Mouse (Mus musculus) lung, embryonic 16.5 days (tissue): ENCODE measurements at regions not wholly inside any gene's neighbourhood (a gene's known extent, or its start where the extent isn't known, plus 50 kb on each side); places are given as distances from the start of the nearest gene placed in this dataset.

ENCODE experiments used
- ATAC-seq: fragments of 200-750 bp; cut with Nextera tagmentation; 2 replicates; pipeline ENCODE4 v1.8.0; 2017; ENCODE audit warnings: low read depth, mild to moderate bottlenecking, moderate library complexity
- H3K27ac ChIP-seq: fragments of 300-500 bp; sonication (generic); 2 replicates; pipeline ENCODE4 v1.5.1; 2014; ENCODE audit warnings: mild to moderate bottlenecking, control low read depth, low read length
- H3K27me3 ChIP-seq: fragments of 300-500 bp; sonication (generic); 2 replicates; pipeline ENCODE4 v1.6.1; 2014; ENCODE audit warnings: low read depth, low read length, mixed read lengths; ENCODE audit not compliant: control insufficient read depth, insufficient read depth
- H3K36me3 ChIP-seq: fragments of 300-500 bp; sonication (generic); 2 replicates; pipeline ENCODE4 v1.6.1; 2014; ENCODE audit warnings: low read length; ENCODE audit not compliant: control insufficient read depth, insufficient read depth
- H3K4me1 ChIP-seq: fragments of 300-500 bp; sonication (generic); replicated peaks from 2 replicates; pipeline ENCODE4 v1.6.1; 2014; ENCODE audit warnings: low read length, mixed read lengths; ENCODE audit not compliant: control insufficient read depth, insufficient read depth
- H3K4me2 ChIP-seq: fragments of 300-500 bp; sonication (generic); 2 replicates; pipeline ENCODE4 v1.6.1; 2014; ENCODE audit warnings: low read depth, low read length, control low read depth
- H3K4me3 ChIP-seq: fragments of 300-500 bp; sonication (generic); 2 replicates; pipeline ENCODE4 v1.5.1; 2014; ENCODE audit warnings: mild to moderate bottlenecking, low read length, control low read depth
- H3K9ac ChIP-seq: fragments of 300-500 bp; sonication (generic); 2 replicates; pipeline ENCODE4 v1.6.1; 2014; ENCODE audit warnings: low read length, control low read depth
- H3K9me3 ChIP-seq: fragments of 300-500 bp; sonication (generic); 2 replicates; pipeline ENCODE4 v1.6.1; 2016; ENCODE audit warnings: low read length; ENCODE audit not compliant: control insufficient read depth
- WGBS: fragments of 180-500 bp; shearing (Covaris S2); extraction: QIAGEN DNeasy Blood & Tissue Kit; methylation state at CpG from one replicate; pipeline ENCODE4 v1.1.7; 2014; 5-methylcytosine and 5-hydroxymethylcytosine counted together

GRCm38 (mm10) chr6:92993647-92994046 is 50.4 kb upstream of the Adamts9 start:
- no peaks in the 10 kb centered on the region for H3K27me3 ChIP-seq
- H3K4me1 ChIP-seq: peaks cover 7% of the 10 kb centered on the region
- no peaks in the 10 kb centered on the region for H3K9me3 ChIP-seq
- H3K9ac ChIP-seq: no peak overlapping the region
- no peak overlapping the region for H3K4me3 ChIP-seq
- no peak overlapping the region for H3K4me2 ChIP-seq
- ATAC-seq: no peak
- no peak overlapping the region for H3K27ac ChIP-seq
- WGBS: 82% methylated on average over 5 of the region's 5 CpGs
- no peaks in the 10 kb centered on the region for H3K36me3 ChIP-seq
